Mouse (Mus musculus) CH12.LX (cell line): ENCODE measurements at regions not wholly inside any gene's neighbourhood (a gene's known extent, or its start where the extent isn't known, plus 50 kb on each side); places are given as distances from the start of the nearest gene placed in this dataset.

Experiments
- CTCF ChIP-seq, 2 experiments: IDR thresholded peaks in 1 of 2; conservative IDR thresholded peaks in 1 of 2; 2 replicates each; pipeline ENCODE4 v1.5.1; 2011 to 2012; ENCODE audit warnings: low read depth in 2 of 2, low read length in 2 of 2, improper control_type of control experiment in 1 of 2, inconsistent platforms in 1 of 2, mild to moderate bottlenecking in 1 of 2, moderate library complexity in 1 of 2
- E2F4 ChIP-seq: IDR thresholded peaks from 2 replicates; pipeline ENCODE4 v1.6.1; 2011; ENCODE audit warnings: low read depth, low read length, improper control_type of control experiment; ENCODE audit not compliant: insufficient replicate concordance
- POLR2A ChIP-seq: IDR thresholded peaks from 2 replicates; pipeline ENCODE4 v1.6.1; 2011; ENCODE audit warnings: low read depth, mild to moderate bottlenecking, improper control_type of control experiment, low read length
- SMC3 ChIP-seq: IDR thresholded peaks from 2 replicates; pipeline ENCODE4 v1.6.1; 2011; ENCODE audit warnings: low read depth, low read length, improper control_type of control experiment

DNA sequence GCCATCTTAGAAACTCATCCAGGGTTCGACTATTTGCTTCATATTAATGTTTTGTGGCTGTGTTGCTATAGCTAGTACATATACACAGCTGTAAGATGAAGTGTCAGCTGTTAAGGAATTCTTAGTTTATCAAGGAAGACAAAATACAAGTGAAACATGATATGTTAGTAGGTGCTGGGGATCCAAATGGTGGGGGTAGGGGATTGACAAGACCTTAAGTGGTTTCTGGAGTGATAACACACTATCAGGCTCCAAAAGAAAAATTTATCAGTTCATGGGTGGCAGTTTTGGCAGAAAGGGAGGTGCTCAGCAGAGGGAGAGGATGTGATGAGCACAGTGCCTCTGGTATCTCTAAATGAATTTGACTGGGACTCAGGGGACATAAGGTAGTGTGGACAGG, 138.7 kb downstream of the Fam76b start:
- TF ChIP-seq SMC3 (no peak), POLR2A (no peak), CTCF (conservative IDR thresholded peaks at IDR 0.05 in 1 of 2, IDR thresholded peaks at IDR 0.05 in 1 of 2; ENCODE audit: low read depth in 2 of 2, low read length in 2 of 2) (no peak), E2F4 (no peak)
